Mouse (Mus musculus) olfactory bulb, adult 2 months (tissue): ENCODE results near the gene Zfr2.

Experiments used
- CTCF ChIP-seq: fragments of 200-500 bp; IDR thresholded peaks from 2 replicates; pipeline ENCODE4 v1.5.1; 2012; ENCODE audit warnings: low read depth, mild to moderate bottlenecking, low read length, moderate library complexity; ENCODE audit not compliant: insufficient read depth
- POLR2A ChIP-seq: fragments of 200-500 bp; IDR thresholded peaks from 2 replicates; pipeline ENCODE4 v1.6.1; 2012; ENCODE audit warnings: mild to moderate bottlenecking, low read depth, low read length, moderate library complexity; ENCODE audit not compliant: insufficient read depth

DNA sequence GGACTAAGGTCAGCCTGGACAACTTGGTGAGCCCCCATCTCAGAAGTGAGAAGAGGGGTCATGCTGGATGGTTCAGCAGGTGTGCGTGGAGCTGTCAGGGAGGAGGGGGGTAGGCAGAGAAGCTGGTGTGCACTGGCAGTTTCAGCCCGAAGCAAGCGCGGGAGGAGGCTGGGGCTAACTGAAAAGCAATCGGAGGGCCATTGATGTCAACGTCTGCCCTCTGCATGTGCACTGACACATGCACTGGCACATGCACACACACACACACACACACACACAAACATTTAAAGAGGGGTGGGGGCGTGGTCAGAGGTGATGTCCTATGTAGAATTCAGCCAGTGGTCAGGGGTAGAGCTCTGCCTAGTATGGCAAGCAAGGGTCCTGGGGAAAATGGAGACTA is 1.5 kb upstream of the Zfr2 start:
- TF ChIP-seq POLR2A: no peak
- no peak for TF ChIP-seq CTCF
